Mouse (Mus musculus) natural killer cell, adult 2 months (primary cell): ENCODE data around the gene Cnot3.
"Not testable (repeated sequence)": the region's sequence is repeated elsewhere in the genome, so short reads cannot be mapped to it uniquely, and the experiment has no call there.

Experiments used
- DNase-seq, 2 experiments: peaks; one replicate each; pipeline ENCODE4 v3.0.0; 2022; ENCODE audit warnings: low spot score in 2 of 2

The Cnot3 gene

DNA sequence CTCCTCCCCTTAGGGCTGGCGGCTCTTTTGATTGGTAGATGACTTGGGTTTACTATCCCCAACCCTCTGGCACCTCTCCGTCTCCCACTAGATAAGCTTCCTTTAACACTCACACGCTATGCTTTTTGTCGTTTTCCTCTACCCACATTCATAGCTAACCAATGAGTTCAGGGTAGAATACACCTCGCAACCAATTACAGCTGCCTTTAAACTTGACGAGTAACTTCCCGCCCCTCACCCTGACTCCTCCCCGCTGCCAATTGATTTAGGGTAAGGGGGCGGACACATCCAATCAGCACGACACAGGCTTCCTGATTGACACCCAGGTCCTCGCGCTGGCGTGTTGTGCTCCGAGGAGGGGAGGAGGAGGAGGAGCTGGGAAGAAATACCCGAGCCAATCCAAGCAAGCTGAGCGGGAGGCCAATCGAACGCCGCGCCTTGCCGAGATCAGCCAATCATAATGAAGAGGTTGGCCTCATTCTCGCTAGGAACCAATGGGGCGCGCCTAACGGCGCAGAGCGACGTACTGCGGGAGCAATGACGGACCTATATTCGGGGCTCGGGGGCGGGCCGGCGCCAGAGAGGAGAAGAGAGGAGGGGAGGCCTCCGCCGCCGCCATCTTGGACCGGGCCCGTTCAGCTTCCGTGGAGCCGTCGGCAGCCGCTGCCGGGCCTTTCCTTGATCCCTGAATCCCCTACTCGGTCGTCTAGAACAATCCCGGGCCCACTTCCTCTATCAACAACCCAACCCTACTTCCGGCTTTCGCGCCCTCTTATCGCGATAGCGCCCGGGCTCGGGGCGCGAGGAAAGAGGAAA is at the start of gene Cnot3:
TSS of gene Cnot3 (plus strand) at position 597 of the 816 bp plus-strand sequence.
- peak; percentile 99 for DNase-seq

DNA sequence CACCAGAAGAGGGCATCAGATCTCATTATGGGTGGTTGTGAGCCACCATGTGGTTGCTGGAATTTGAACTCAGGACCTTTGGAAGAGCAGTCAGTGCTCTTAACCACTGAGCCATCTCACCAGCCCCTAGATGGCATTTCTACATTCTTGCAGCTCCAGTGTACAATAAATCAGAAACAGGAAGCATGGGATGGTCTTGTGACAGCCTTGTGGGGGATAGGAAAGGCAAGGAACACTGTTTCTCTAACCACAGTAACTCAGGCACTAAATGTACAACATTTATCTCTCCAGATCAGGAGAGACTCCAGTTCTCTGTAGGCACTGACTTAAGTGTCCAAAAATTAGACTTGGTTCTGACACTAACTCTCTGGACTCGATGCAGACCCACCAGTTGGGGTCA is 47.3 kb upstream of the Cnot3 start:
- not testable (repeated sequence) for DNase-seq

DNA sequence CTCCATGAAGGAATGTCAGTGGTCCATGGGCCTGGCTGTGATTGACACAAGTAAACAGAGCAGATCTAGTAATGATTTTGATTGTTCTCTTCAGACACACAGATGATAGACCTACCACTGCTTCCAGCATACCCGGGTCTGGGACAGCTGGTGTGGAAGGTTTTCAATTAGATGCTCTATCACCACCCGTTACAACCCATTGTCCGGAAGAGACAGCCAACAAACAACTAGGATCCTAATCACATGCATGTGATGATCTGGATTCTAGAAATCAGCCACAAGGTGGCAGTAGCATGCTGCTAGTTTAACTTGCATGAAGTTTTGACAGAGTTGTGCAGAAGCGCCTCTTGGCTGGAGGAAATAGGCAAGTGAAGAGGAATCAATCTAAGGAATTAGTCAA is 43.9 kb upstream of the Cnot3 start:
- DNase-seq = peak; percentile 57 to 67

DNA sequence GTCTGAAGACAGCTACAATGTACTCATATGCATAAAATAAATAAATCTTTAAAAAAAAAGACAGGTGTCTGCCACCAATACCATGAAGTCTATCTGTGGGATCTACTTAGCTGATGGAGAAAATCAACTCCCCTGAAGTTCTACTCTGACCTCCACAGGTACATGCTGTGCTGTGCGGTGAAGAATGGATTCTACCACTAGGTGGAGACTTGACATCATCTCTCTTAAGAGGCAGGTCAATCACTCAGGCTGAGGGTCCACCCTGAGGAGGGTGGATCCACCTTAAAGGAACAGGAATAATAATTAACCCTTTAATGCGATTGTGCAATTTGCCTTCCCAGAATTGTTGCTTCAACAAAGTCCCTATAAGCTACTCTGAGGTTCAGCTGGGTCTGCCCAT is 38.3 kb upstream of the Cnot3 start:
- DNase-seq = peak in 1 of 2 experiments; percentile 21

DNA sequence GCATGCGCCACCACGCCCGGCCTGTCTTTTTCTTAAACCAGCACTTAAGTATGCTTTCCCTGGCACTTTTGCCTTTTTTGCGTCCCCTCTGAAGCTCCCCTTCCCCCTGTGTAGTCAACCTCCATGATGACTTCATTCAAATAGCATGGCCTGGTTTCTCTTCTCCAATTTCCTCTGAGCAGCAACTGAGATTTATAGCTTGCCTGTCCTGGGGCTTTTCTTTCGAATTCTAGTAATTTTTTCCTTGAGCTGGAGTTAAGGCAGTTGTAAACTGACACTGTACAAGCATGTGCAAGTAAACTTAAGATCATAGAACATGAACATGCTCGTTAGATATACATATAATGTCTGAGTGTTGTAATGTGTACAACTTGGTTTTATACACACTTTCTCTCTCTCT is 37.7 kb upstream of the Cnot3 start:
- DNase-seq = no peak

DNA sequence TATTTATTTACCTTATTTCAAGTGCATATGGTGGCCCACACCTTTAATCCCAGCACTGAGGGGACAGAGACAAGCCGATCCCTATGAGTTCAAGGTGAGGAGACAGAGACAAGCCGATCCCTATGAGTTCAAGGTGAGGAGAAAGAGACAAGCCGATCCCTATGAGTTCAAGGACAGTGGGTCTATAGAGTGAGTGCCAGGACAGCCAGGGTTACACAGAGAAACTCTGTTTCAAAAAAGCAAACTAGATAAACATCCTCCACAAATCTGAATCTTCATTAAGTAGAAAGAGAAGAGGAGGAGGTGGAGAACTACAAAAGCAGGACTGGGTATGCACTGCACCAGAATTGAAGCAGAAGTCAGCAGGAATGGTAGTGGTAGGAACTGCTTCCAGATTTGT is 36.4 kb upstream of the Cnot3 start:
- DNase-seq = no peak

DNA sequence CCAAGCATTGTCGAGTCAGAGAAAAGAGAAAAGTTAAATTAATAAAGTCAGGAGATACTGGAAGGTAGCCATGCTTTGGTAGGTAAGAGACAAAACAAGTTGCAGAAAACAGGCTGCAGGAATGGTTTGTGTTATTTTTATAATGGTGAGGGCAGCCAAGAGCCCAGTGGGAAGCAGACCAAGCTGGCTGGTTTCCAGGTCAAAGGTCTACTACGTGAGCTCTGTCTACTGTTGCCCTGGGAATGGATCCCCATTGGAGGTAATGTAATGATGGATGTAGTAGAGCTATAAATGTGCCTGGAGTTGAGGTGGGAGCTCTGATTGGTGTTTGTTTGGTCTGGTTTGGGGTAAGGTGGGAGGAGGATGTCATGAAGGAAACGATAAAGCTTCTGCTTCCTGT is 36.0 kb upstream of the Cnot3 start:
- no peak for DNase-seq

DNA sequence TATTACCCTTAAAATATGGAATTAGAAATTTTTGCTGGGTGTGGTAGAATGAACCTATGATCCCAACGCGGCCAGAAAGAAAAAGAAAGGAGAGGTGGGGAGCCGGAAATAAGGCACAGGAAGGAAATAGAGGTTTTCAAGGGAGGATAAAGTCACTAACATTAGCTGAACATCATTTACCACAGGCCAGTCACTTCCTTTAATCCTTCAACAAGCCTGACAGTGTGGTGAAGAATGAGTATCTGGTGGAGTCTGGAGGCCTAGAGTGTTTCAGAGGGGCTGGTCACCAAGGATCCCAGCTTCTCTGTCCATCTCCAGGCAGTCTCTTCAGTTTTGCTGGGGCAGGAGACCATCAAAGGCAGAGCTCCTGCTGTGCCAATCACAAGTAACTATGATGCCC is 34.6 kb upstream of the Cnot3 start:
- no peak for DNase-seq

DNA sequence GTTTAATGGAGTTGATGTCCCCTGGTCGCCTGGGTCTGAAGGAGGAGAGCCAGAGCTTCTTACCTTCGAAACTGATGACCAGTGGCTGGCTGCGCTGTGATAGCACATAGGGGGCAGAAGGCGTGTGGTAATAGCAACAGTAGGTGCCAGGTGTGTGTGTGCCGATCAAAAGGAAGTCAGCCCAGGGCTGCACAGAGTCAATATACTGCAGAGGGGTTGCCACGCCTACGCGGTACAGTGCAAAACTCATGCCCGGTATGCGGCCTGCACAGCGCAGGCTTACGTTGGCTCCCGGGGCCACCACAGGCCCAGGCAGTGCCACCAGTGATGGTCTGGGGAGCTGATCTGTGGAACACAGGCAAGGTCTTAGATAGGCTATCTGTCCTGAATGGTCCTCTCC is 34.1 kb upstream of the Cnot3 start:
- no peak for DNase-seq

DNA sequence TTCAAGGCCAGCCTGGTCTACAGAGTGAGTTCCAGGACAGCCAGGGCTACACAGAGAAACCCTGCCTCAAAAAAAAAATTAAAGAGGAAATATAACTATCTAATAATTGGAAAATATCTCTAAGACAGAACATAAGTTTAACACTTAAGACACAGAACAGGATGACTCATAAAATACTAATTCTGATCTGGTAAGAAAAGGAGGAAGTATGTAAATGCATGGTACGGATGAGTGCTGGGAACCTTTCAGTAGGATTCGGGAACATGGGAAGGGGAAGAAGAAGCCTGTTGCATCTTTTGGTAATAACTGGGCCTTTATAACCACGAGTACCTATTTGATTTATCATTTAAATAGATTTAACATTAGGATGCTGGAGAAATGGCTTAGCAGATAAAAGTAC is 31.0 kb upstream of the Cnot3 start:
- no peak for DNase-seq

DNA sequence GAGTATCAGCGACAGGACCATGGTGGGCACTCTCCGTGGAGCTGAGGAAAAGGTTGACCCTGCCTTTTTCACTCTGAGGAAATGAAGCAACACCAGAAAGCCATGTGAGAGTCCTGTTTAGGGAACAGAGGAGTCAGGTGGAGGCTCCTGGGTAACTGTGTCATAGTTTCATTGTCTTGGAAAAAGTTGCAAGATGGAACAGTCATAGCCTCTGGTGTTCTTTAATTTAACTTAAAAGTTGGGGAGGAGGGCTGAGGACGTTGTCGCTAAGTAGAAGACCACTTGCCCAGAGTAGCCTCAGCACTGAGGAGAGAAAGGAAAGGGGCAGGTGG is 29.0 kb upstream of the Cnot3 start, which contains the start of gene Oscar:
TSS of gene Oscar (minus strand) at position 101 of the 332 bp plus-strand sequence.
- DNase-seq = no peak

DNA sequence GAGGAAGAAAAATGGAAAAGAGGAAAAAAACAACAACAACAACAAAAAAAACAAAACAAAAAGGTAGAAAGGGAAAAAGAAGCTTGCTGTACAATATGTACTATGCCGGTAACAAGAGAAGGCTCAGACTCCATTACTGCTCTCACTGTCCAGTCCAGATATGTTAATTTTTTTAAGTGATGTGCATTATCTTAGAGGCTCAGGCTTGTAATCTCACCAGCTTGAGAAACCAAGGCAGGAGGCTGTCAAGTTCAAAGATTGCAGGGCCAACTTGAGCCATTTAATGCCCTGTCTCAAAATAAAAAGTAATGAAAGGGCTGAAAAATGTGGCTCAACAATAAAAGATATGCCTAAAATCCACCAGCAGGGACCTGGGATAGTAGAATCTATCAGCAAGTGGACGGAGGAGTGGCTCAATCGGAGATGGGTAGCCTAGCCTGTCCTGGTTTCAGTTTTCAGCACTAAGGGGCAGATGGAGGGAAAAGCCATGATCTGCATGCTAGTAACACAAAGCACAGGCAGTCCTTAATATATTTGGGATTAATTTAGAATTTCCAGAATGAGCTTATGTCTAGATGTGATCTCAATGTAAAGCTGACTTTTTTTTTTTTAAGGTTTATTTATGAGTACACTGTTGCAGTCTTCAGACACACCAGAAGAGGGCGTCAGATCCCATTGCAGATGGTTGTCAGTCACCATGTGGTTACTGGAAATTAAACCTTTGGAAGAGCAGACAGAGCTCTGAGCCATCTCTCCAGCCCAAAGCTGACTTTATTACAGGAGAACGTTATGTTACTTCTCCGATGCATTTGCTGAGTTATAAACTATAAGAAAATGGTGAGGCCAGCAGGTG is 28.5 kb upstream of the Cnot3 start:
- no peak for DNase-seq

DNA sequence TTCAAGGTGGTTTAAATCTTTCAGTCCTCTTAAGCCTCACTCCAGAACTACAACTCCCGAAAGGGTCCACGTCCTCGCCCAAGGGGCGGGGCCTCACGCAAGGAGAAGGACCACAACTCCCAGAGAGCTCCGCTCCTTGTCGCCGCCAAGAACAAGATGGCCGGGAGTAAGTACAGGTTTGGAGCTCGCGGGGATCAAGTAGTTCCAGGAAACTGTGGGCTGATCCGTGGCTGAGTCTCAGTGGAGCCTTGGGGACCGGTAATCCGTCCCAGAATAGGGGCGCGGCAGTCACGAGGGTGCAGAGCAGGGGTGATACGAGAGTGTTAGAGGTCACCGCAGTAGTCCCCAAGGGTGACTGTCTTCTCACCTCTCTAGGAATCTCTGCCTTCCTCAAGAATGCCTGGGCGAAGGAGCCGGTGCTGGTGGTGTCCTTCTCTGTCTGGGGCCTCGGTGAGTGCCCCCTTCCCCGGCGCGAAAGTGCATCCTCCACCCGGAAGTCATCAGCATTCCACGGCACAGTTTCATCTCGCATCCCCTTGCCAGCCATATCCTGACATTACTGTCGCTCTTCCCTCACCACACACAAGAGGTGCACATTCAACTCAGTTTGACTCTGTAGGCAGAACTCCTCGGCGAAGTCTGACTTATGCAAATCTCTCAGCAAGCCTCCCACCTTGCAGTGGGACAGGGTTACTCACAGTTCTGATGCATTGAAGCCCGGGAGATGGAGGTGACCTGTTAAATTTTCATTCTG is 27.6 kb upstream of the Cnot3 start, which contains the start of gene Ndufa3:
TSS of gene Ndufa3 (plus strand) at position 132 of the 754 bp plus-strand sequence.
- peak; percentile 75 to 86 for DNase-seq

DNA sequence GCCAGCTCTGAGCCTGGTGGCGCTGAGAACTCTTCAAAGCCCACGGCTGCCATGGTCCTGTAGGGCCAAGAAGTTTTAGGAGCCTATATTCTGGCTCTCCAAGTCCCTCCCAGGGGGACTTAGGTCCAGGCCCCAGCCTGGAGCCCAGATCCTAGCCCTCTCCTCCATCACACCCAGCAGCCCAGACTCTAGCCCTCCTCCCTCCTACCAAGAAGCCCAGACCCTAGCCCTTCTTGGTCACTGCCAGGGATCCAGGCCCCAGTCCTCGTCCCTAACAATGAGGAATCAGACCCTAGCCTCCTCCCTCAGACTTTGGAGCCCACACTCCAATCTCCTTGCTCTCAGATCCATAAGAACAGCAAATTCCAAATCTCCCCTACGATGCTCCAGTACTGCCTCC is 16.0 kb upstream of the Cnot3 start:
- DNase-seq = no peak

DNA sequence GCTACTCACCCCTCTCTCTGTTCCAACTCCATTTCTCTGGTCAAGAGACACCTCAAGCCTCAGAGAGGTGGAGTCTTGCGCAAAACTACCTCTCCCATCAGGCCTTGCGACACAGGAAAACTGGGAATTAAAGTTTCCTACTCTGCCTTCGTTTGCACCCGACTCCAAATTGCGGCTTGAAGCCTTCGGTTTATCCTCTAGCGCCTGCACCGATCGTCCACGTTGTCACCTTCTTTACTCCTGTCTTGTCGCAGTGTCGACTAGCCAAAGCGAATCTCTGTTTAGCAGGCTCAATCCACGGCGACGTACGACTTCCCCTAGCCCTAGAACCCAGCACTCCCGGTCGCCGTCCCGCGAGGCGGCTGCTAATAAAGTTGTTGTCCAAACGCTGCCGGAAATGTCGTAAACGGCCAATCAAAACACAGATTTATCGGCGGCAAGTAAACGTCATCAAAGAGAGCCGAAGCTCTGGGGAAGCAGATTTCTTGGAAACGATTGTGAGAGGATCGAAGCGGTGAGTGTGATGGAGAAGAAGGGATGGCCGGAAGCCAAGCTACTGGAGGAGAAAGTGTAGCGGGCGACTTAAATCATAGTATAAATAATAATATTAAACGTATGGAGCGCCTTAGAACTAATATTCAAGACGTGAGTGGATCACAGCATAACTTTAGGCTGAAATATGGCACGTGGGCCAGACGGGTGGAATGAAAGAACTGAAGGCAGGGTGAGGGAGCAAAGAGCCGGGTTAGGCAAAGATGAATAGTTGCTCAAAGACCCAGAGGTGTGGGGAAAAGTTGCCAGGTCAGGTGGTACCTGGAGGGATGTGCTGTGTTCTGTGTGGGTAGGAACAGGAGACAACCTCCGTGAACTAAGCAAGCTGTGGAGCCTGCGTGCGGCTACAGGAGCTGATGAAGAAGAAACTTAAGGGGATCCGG is 15.3 kb upstream of the Cnot3 start, which contains the start of the genes Tfpt and Prpf31:
TSS of gene Tfpt (minus strand) at position 387 of the 935 bp plus-strand sequence.
TSS of gene Prpf31 (plus strand) at position 443 of the 935 bp plus-strand sequence.
- peak; percentile 93 to 94 for DNase-seq

DNA sequence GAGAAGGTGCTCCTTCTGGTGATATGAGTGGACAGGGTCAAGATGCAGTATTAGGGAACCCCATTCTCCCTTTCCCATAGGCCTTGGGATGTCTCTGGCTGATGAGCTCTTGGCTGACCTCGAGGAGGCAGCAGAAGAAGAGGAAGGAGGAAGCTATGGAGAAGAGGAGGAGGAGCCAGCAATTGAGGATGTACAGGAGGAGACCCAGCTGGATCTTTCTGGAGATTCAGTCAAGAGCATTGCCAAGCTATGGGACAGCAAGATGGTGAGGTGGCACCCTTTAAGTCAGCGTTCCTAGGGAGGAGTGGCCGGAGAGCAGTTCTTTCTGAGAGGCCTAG is 14.6 kb upstream of the Cnot3 start:
- DNase-seq = no peak

DNA sequence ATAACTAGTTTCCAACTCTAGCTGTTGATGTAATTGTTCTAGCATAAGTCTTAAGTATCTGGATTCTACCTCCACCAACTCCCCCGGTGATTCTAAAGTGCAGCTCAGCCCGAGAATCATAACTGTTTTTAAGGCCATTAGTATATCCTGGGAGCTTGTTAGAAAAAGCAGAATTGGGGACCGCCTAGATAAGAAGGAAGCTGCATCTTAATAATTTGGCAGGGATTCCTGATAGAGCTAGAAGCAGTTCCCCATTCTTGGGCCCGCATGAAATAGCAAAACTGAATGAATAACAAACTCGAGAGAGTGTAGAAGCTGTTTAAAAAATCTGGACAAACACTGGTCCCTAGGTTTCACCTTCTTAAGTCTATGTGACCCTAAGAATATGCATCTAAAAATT is 1.7 kb upstream of the Cnot3 start:
- no peak for DNase-seq

DNA sequence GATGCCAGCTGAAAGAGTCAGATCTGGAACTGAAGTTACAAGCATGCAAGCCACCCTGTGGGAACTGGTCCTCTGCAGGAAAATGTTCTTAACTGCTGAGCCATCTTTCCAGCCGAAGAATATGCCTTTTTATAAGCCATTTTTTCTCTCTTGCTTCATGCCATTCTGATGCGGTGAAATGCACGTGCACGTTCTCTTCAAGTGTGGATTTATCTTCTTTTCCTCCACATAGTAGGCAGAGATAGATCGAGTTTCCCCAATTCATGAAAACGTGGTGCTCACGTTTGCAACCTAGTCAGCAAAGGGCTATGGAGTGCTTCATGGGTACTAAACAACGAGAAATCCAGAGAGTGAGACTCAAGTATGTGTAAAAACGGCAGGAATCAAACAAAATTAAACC is 1.2 kb upstream of the Cnot3 start:
- no peak for DNase-seq

DNA sequence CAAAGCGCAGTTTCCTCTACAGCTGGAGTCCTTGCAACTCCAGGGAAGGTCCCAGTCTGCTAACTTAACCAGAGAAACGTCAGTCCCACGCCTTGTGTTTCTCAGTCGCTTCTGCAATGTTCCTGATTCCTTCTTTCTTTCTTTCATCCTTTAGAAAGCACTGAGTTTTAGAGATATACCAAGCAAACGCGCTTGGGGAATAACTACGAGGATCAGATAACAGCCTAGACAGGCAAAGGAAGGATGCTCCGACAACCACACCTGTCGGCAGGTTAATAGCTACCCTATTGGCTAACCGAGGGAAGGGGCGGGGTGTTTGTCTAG is 758 bp upstream of the Cnot3 start:
- DNase-seq = no peak

DNA sequence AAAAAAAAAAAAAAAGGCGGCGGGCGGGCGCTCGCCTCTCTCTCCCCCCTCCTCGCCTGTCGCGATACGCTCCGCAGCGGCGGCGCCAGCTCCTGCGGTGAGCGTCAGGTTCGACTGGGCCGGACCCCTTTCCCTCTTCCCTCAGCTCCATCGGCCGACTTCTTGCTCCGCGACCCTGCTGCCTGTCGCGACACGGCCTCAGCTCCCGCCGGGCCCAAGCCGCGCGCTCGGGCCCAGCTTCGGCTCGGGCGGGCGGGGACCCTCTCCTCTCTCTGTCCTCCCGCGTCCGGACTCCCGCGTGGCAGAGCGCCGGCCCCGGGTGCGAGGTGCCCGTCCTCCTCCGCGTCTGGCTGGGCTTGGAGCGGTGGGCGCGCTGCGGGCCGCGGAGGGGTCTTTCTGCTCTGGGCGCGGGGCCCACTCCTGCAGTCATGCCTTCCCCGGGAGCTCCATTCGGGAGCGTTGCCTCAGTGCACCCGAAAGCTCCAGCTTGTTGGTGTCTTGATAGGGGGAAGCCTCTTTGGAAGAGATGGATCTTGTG is 489 bp downstream of the Cnot3 start:
- DNase-seq = no peak

DNA sequence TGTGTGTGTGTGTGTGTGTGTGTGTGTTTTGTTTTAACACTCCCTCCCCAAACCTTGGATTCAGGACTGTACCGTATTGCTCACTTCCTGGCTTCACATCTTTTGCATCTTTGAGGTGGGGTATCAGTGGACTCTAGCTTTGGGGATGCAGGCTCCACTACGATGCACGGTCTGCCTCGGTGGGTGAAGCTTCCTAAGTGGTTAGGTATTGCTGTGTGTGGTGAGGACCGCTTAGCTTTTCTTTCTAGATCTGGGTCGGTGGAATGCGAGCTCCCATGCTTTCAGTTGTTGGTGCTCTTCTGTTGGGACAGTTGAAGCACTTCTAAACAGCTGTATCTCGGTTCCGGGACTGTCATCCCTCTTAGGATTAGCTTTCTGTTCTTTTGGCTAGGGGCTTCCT is 1.1 kb downstream of the Cnot3 start:
- DNase-seq = no peak
